Mouse (Mus musculus) brown adipose tissue, adult 24 weeks (tissue): ENCODE measurements around the gene Ank. TPM values are rescaled to one million over a fixed set of nuclear protein-coding genes. Genes with fewer than 3 reads are reported as not detected.

ENCODE experiments used
- H3K27ac ChIP-seq: fragments of 200-500 bp; replicated peaks from 2 replicates; pipeline ENCODE4 v1.5.1; 2012; ENCODE audit warnings: low read depth, mild to moderate bottlenecking, low read length
- H3K4me1 ChIP-seq: fragments of 200-500 bp; 2 replicates; pipeline ENCODE4 v1.6.1; 2012; ENCODE audit warnings: low read length, mixed read lengths; ENCODE audit not compliant: control insufficient read depth, insufficient read depth, insufficient read length
- H3K4me3 ChIP-seq: fragments of 200-500 bp; 2 replicates; pipeline ENCODE4 v1.5.1; 2012; ENCODE audit warnings: low read depth, mild to moderate bottlenecking, low read length, moderate library complexity; ENCODE audit not compliant: insufficient read depth
- polyA plus RNA-seq: library from polyadenylated mRNA; stranded (reverse); fragments of >200 nt; gene quantifications from 2 replicates; pipeline ENCODE4 v1.2.4, GENCODE M21; 2012; ENCODE audit not compliant: missing spikeins, insufficient read depth, insufficient read length

Ank gene
- polyA plus RNA-seq, 1 experiment, result 179 TPM

GRCm38 (mm10) chr15:27596463-27597140 lies 130.1 kb downstream of the Ank start:
- Histone ChIP-seq H3K4me1 (no peaks in the 10 kb centered on the region; the same call in 1 of the 2 replicates), H3K27ac (peak overlapping the region; percentile 54), H3K4me3 (no peak overlapping the region)

DNA sequence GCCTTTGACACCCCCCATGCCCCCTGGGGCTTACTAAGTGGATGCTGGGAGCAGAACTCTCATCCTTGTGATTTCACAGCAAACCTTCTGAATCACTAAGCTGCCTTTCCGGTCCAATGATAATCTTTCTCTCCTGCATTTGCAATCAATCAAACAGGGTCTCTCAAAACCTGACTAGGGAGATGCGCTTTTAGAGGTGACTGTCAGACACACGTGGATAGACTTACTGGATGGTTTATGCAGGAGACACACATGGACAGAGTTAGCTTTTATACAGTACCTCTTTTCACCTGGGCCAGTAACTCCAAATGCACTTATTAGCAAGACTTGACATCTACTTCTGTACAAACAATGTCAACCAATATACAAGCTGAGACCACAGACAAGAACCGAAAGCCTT lies 131.0 kb downstream of the Ank start:
- H3K4me1 ChIP-seq, result no peaks in the 10 kb centered on the region; the same call in 1 of the 2 replicates
- 0 out of 2 replicates have a peak overlapping the region, but pooled peaks have one; percentile 27 for H3K27ac ChIP-seq
- no peak overlapping the region for H3K4me3 ChIP-seq

- H3K4me3 ChIP-seq, result no peak overlapping the region
- no peaks in the 10 kb centered on the region; the same call in 1 of the 2 replicates for H3K4me1 ChIP-seq
- no peak overlapping the region for H3K27ac ChIP-seq
These were observed 132.4 kb downstream of the Ank start for GRCm38 (mm10) chr15:27598786-27599385.

DNA sequence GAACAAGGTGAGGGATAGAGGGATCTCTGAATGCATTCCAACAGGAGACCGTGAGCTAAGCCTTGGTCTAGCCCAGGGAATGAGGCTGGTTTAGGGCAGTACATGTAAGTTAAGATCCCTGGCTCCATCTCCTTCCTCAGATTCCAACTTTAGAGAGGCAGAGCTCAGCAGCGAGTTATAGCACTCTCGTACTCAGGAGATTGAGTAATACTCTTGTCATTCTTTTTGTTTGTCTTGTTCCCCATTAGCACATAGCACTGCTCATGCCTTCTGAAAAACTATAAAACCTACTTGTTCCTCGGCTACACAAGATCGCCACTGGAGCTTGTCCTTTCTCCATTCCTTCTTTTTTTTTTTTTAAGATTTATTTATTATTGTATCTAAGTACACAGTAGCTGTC lies 134.0 kb downstream of the Ank start:
- no peak overlapping the region for H3K4me3 ChIP-seq
- H3K27ac ChIP-seq, result no peak overlapping the region; the same call in 1 of the 2 replicates
- H3K4me1 ChIP-seq, result no peaks in the 10 kb centered on the region; the same call in 1 of the 2 replicates

DNA sequence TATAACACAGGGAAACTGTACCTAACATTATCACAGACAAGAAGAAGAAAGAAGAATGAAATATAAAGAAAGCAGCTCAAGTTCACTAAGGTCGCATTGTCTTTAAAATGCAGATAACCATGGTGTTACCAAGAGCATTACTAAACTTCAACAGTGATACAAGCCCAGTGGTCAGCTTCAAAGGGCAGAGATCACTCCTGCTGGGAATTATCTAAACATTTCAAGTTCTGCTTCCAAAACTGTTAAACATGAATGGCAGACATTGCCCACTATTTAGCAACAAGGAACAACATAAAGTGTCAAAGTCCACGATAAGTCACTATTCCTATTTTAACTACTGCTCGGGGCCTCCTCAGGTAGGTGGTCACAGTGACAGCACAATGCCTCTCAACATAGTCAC lies 138.1 kb downstream of the Ank start:
- no peaks in the 10 kb centered on the region for H3K4me1 ChIP-seq
- no peak overlapping the region for H3K27ac ChIP-seq
- no peak overlapping the region for H3K4me3 ChIP-seq

- H3K4me1 ChIP-seq, result no peaks in the 10 kb centered on the region
- H3K4me3 ChIP-seq, result no peak overlapping the region
- no peak overlapping the region for H3K27ac ChIP-seq
These were observed 138.8 kb downstream of the Ank start for GRCm38 (mm10) chr15:27605252-27605651.

DNA sequence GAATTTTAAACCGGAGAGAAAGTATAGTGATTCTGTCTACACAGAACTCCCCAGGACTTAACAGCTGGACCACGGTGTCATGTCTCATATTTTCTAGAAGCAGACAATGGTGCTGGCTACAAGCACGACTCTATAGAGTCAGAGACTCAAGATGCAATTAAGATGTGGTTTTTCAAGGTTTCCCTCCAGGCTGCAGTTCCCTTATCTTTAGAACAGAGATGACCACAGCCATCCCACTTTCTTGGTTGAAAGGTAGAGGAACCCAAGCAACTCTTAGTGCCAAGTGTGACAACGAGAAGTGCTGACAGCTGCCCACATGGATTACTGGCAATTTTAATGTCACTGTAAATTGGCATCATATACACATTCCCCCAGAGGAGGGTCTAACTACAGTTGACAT lies 143.1 kb downstream of the Ank start:
- Histone ChIP-seq H3K27ac (no peak overlapping the region), H3K4me1 (no peaks in the 10 kb centered on the region), H3K4me3 (no peak overlapping the region)

DNA sequence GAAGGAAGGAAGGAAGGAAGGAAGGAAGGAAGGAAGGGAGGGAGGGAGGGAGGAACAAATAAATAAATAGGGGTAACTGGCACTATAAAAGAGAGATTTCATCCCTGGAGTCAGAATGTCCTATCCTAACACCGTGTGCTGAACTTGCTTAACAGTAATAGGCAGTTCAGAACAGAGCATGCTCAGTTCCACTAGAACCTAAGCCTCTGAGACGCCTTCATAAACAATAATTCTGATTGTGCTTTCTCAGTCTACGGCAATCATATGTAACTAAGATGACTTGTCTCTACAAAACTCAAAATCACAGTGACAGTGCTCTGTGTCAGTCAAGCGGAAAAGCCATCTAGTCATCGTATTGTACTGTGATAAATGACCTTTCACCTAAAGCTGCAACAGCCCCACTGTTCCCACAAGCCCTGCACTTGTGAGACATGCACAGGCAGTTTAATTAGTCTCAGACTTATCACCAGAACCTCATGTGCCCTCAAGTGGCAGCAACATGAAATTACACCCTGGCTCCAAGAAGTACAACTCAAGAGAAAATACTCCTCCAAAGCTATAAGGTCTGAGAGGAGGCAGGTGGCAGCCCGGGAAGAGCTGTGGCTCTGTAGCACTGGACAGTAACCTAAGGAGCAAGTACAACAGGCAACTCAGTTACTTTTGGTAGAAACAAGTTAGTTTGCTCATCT lies 146.2 kb downstream of the Ank start:
- Histone ChIP-seq H3K4me3 (no peak overlapping the region), H3K4me1 (no peaks in the 10 kb centered on the region), H3K27ac (no peak overlapping the region)

DNA sequence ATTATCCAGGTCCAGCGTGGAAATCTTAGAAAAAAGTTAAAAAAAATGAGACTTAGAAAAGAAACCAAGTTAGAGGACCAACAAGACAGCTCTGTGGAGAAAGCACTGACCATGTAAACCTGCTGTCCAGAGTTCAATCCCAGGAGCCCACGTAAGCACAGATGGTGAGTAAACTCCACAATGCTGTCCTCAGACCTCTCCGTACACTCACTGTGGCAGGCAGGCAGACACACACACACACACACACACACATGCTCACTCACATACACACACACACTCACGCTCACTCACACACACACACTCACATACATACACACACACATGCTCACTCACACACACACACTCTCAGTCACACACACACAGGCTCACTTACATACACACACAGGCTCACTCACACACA lies 146.8 kb downstream of the Ank start:
- no peak overlapping the region for H3K4me3 ChIP-seq
- H3K27ac ChIP-seq, result no peak overlapping the region
- H3K4me1 ChIP-seq, result no peaks in the 10 kb centered on the region

DNA sequence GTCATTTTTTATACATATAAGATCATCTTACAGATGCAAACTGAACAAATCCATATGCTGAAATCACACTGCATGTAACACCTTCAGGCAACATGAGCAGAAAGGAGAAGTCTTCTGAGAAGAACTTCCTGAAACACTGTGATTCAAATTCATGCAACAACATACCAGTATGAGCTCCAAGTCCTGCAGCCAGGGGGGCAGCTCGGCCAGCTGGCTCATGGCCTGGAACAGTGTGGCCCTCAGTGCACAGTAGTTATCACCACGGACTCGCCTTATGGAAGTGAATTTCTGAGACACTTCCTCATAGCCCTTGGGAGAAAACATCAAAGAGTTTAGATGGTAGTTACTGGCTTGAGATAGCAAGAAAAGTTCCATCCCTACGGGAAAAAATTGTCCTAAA lies 149.7 kb downstream of the Ank start:
- Histone ChIP-seq H3K4me1 (peaks cover 3% of the 10 kb centered on the region), H3K4me3 (no peak overlapping the region), H3K27ac (no peak overlapping the region)

- Histone ChIP-seq H3K27ac (no peak overlapping the region), H3K4me1 (peaks cover 5% of the 10 kb centered on the region), H3K4me3 (no peak overlapping the region)
These were observed 150.8 kb downstream of the Ank start for GRCm38 (mm10) chr15:27617227-27617626.

GRCm38 (mm10) chr15:27618778-27619533 lies 152.5 kb downstream of the Ank start:
- Histone ChIP-seq H3K4me1 (peaks cover 5% of the 10 kb centered on the region), H3K27ac (no peak overlapping the region), H3K4me3 (no peak overlapping the region)

DNA sequence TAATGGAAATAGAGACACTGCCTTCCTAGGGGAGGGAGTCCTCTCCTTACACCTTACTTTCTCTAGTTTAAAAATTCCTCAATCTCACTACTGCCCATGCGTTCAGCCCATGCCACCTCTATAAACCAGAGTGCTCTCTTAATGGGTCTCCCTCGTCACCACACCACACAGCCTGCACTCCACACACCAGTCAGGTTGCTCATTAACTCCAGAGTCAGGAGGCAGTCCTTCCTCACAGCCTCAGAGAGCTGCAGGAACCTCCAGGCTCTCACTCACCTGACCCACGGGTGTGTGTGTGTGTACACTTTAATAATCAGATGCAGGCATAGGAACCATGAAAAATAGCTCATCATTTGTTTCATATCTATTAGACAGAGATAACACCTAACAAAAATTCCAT lies 153.2 kb downstream of the Ank start:
- Histone ChIP-seq H3K4me3 (no peak overlapping the region), H3K27ac (no peak overlapping the region), H3K4me1 (peaks cover 7% of the 10 kb centered on the region)

GRCm38 (mm10) chr15:27620475-27621185 lies 154.2 kb downstream of the Ank start:
- H3K4me3 ChIP-seq, result no peak overlapping the region
- no peak overlapping the region for H3K27ac ChIP-seq
- H3K4me1 ChIP-seq, result peaks cover 7% of the 10 kb centered on the region

- Histone ChIP-seq H3K4me1 (peaks cover 10% of the 10 kb centered on the region), H3K4me3 (no peak overlapping the region), H3K27ac (no peak overlapping the region)
These were observed 156.8 kb downstream of the Ank start for GRCm38 (mm10) chr15:27623286-27623685.
